Mouse (Mus musculus): ENCODE results near the gene Tfap2c. TPM values are rescaled to one million over a fixed set of nuclear protein-coding genes. Genes with fewer than 3 reads are reported as not detected.

Tfap2c gene
- total and polyA plus RNA-seq, 3 experiments: not detected

GRCm38 (mm10) chr2:172510056-172510712 lies 39.2 kb upstream of the Tfap2c start:
- in situ Hi-C loops (cut with MboI; ENCODE audit: low pct_ligation_motif_present, low pct_unique_long_range_greater_than_20kb, low sequenced_read_pairs): no loop called here
- Histone ChIP-seq H3K36me3 (replicated peaks in 1 of 2; ENCODE audit: control insufficient read depth in 1 of 2, insufficient read depth in 1 of 2, low read length in 1 of 2) (no peaks in the 10 kb centered on the region), H3K4me2 (ENCODE audit: insufficient read depth, low read depth, poor library complexity, severe bottlenecking) (no peak overlapping the region), H3K27ac (ENCODE audit: insufficient read depth, low read depth) (no peak overlapping the region), H3K27me3 (replicated peaks) (peaks cover 75% of the 10 kb centered on the region), H3K4me1 (ENCODE audit: control insufficient read depth in 1 of 2, insufficient read depth in 2 of 2) (peaks cover under 1 to 6% of the 10 kb centered on the region in 2 experiments), H3K79me2 (replicated peaks; ENCODE audit: control insufficient read depth, extremely low read depth, insufficient read depth, poor library complexity, severe bottlenecking) (no peaks in the 10 kb centered on the region), H3K4me3 (replicated peaks in 1 of 3; ENCODE audit: low read depth in 2 of 3, low read length in 2 of 3, poor library complexity in 1 of 3) (no peak overlapping the region), H3K9ac (ENCODE audit: insufficient read depth, low read depth) (no peak overlapping the region), H3K9me3 (replicated peaks; ENCODE audit: low read length) (peaks cover 4% of the 10 kb centered on the region)
- TF ChIP-seq GABPA (IDR thresholded peaks at IDR 0.05; ENCODE audit: insufficient replicate concordance, low read depth, low read length): no peak
- dilution Hi-C loops (cut with MboI; ENCODE audit: extremely low pct_ligation_motif_present, extremely low pct_unique_long_range_greater_than_20kb, low sequenced_read_pairs): no loop called here
- no peak for DNase-seq (ENCODE audit: extremely low read depth)

GRCm38 (mm10) chr2:172510899-172511298 lies 38.5 kb upstream of the Tfap2c start:
- Histone ChIP-seq H3K27ac (ENCODE audit: insufficient read depth, low read depth) (no peak overlapping the region), H3K4me2 (ENCODE audit: insufficient read depth, low read depth, poor library complexity, severe bottlenecking) (no peak overlapping the region), H3K36me3 (replicated peaks in 1 of 2; ENCODE audit: control insufficient read depth in 1 of 2, insufficient read depth in 1 of 2, low read length in 1 of 2) (no peaks in the 10 kb centered on the region), H3K79me2 (replicated peaks; ENCODE audit: control insufficient read depth, extremely low read depth, insufficient read depth, poor library complexity, severe bottlenecking) (no peaks in the 10 kb centered on the region), H3K4me1 (ENCODE audit: control insufficient read depth in 1 of 2, insufficient read depth in 2 of 2) (no peaks in the 10 kb centered on the region), H3K4me3 (replicated peaks in 1 of 3; ENCODE audit: low read depth in 2 of 3, low read length in 2 of 3, poor library complexity in 1 of 3) (no peak overlapping the region), H3K27me3 (replicated peaks) (peaks cover 82% of the 10 kb centered on the region), H3K9ac (ENCODE audit: insufficient read depth, low read depth) (no peak overlapping the region), H3K9me3 (replicated peaks; ENCODE audit: low read length) (peaks cover 4% of the 10 kb centered on the region)
- in situ Hi-C loops (cut with MboI; ENCODE audit: low pct_ligation_motif_present, low pct_unique_long_range_greater_than_20kb, low sequenced_read_pairs) (no loop called here), dilution Hi-C loops (cut with MboI; ENCODE audit: extremely low pct_ligation_motif_present, extremely low pct_unique_long_range_greater_than_20kb, low sequenced_read_pairs) (no loop called here)
- DNase-seq (ENCODE audit: extremely low read depth): no peak
- no peak for TF ChIP-seq CHD1 (IDR thresholded peaks at IDR 0.05; ENCODE audit: low read depth, low read length)
- no peak for TF ChIP-seq ETS1 (conservative IDR thresholded peaks at IDR 0.05; ENCODE audit: low read depth, low read length)
- TF ChIP-seq ZKSCAN1 (IDR thresholded peaks at IDR 0.05; ENCODE audit: borderline replicate concordance, low read depth, low read length): no peak
- no peak for TF ChIP-seq KAT2A (IDR thresholded peaks at IDR 0.05; ENCODE audit: insufficient replicate concordance, low read length)
- no peak for TF ChIP-seq USF2 (conservative IDR thresholded peaks at IDR 0.05; ENCODE audit: low read depth, low read length)
- TF ChIP-seq NELFE (IDR thresholded peaks at IDR 0.05; ENCODE audit: low read depth, low read length): no peak
- TF ChIP-seq ZNF384 (IDR thresholded peaks at IDR 0.05; ENCODE audit: low read depth, low read length): no peak
- no peak for TF ChIP-seq JUND (conservative IDR thresholded peaks at IDR 0.05; ENCODE audit: low read depth, low read length)
- TF ChIP-seq GABPA (IDR thresholded peaks at IDR 0.05; ENCODE audit: insufficient replicate concordance, low read depth, low read length): no peak
- no peak for TF ChIP-seq TBP (conservative IDR thresholded peaks at IDR 0.05; ENCODE audit: low read depth, low read length)
- TF ChIP-seq IRF4 (IDR thresholded peaks at IDR 0.05; ENCODE audit: low read depth, low read length): no peak
- no peak for TF ChIP-seq TCF12 (IDR thresholded peaks at IDR 0.05; ENCODE audit: low read depth, low read length)
- TF ChIP-seq MXI1 (IDR thresholded peaks at IDR 0.05; ENCODE audit: low read depth, low read length): no peak
- no peak for TF ChIP-seq SMC3 (IDR thresholded peaks at IDR 0.05; ENCODE audit: low read depth, low read length)
- no peak for TF ChIP-seq POLR2A (IDR thresholded peaks at IDR 0.05; ENCODE audit: low read depth, low read length)
- TF ChIP-seq RAD21 (IDR thresholded peaks at IDR 0.05; ENCODE audit: low read depth, low read length): no peak
- TF ChIP-seq MAFK (IDR thresholded peaks at IDR 0.05; ENCODE audit: insufficient replicate concordance, low read length): no peak
- no peak for TF ChIP-seq EP300 (IDR thresholded peaks at IDR 0.05; ENCODE audit: low read length)
